Mouse (Mus musculus) thymus, postnatal 36 days (tissue): ENCODE results near the gene Srgap3.
"Not testable (repeated sequence)": the region's sequence is repeated elsewhere in the genome, so short reads cannot be mapped to it uniquely, and the experiment has no call there.

ENCODE experiments used
- DNase-seq, 2 experiments: peaks; one replicate each; pipeline ENCODE4 v3.0.0; 2022; ENCODE audit warnings: mixed read lengths in 2 of 2

Gene Srgap3

GRCm38 (mm10) chr6:112731386-112731785 is 215.7 kb downstream of the Srgap3 start:
- DNase-seq, result no peak

- DNase-seq, result peak; percentile 24 to 39
Observed at GRCm38 (mm10) chr6:112728760-112729422, 218.2 kb downstream of the Srgap3 start.

GRCm38 (mm10) chr6:112725468-112725867 is 221.6 kb downstream of the Srgap3 start:
- DNase-seq, result no peak

GRCm38 (mm10) chr6:112720409-112721080 is 226.5 kb downstream of the Srgap3 start:
- DNase-seq, result no peak

- DNase-seq, result no peak
Observed at GRCm38 (mm10) chr6:112719983-112720382, 227.1 kb downstream of the Srgap3 start.

- DNase-seq, result peak; percentile 26 to 31
Observed at GRCm38 (mm10) chr6:112717168-112717567, 229.9 kb downstream of the Srgap3 start.

GRCm38 (mm10) chr6:112713951-112714350 is 233.1 kb downstream of the Srgap3 start:
- no peak for DNase-seq

- DNase-seq, result not testable (repeated sequence)
Observed at GRCm38 (mm10) chr6:112702296-112702695, 244.8 kb downstream of the Srgap3 start.

- peak; percentile 22 to 37 for DNase-seq
Observed at GRCm38 (mm10) chr6:112700392-112700791, 246.7 kb downstream of the Srgap3 start.

- no peak for DNase-seq
Observed at GRCm38 (mm10) chr6:112699115-112699514, 248.0 kb downstream of the Srgap3 start.

- peak; percentile 78 to 84 for DNase-seq
Observed at GRCm38 (mm10) chr6:112696056-112696950, 250.8 kb downstream of the Srgap3 start, which contains the start of gene Rad18. Gene Rad18, minus strand, starts transcription at chr6:112696686.

GRCm38 (mm10) chr6:112694492-112694891 is 252.6 kb downstream of the Srgap3 start:
- DNase-seq, result no peak

- no peak for DNase-seq
Observed at GRCm38 (mm10) chr6:112691523-112691922, 255.5 kb downstream of the Srgap3 start.

- DNase-seq, result no peak
Observed at GRCm38 (mm10) chr6:112688033-112688432, 259.0 kb downstream of the Srgap3 start.

GRCm38 (mm10) chr6:112686485-112686884 is 260.6 kb downstream of the Srgap3 start:
- DNase-seq, result no peak

- DNase-seq, result no peak
Observed at GRCm38 (mm10) chr6:112684065-112684464, 263.0 kb downstream of the Srgap3 start.
